ENCODE assay signal across 13 mouse cellular contexts in genomic region chr4:51597850-51598249, GRCm38 (mm10).
"Had no signal": no experiment of that assay in that cellular context is flagged by ENCODE, and none has a peak within 500 bp of the region (broad histone marks: within the 10 kb centered on the region; RNA-seq: fewer than 3 reads in every experiment).

No protein-coding gene starts in this region.

- ATAC-seq: midbrain, embryonic 16.5 days had no signal

- DNase-seq: lung, adult 18-20 months; lung, embryonic 14.5 days; lung, postnatal 10 days; lung, postnatal 4 days; midbrain, embryonic 14.5 days; retina, postnatal 1 day; right cerebral cortex, postnatal 25 days; right cerebral cortex, postnatal 4 days; spleen, adult 18-20 months; thymus, adult 2 months; thymus, postnatal 25 days; thymus, postnatal 4 days had no signal
